Mouse (Mus musculus): ENCODE measurements around the gene Thtpa. TPM values are rescaled to one million over a fixed set of nuclear protein-coding genes. Genes with fewer than 3 reads are reported as not detected.
A peak's percentile ranks its signal among the peaks of the same experiment; 100 is the strongest.

Thtpa gene
- polyA plus RNA-seq, 2 experiments = 2.6 to 4.3 TPM

DNA sequence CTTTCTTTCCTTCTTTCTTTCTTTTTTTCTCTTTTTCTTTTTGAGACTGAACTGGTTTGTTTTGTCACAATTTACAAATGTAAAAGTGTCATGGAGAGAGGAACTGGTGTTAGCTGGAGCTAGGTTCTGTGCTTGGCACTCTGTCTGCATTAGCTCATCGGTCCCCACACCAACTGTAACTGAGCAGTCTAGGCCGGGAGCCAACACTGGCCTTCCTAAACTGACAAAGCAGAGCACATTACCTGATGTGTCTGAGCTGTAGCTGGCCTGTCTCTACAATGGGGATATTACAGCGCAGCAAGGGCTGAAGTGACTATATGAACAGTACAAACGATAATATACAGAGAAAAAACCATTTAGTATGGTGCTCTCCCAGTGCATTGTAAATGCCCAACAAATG is 24.3 kb downstream of the Thtpa start:
- no peak for DNase-seq (ENCODE audit: low read depth in 3 of 3, low spot score in 3 of 3)
- WGBS (ENCODE audit: insufficient replicate concordance) = 67% methylated on average over 4 of the region's 4 CpGs
- H3K27me3 ChIP-seq (ENCODE audit: control insufficient read depth, insufficient read depth, low read length) = peaks cover 38% of the 10 kb centered on the region

DNA sequence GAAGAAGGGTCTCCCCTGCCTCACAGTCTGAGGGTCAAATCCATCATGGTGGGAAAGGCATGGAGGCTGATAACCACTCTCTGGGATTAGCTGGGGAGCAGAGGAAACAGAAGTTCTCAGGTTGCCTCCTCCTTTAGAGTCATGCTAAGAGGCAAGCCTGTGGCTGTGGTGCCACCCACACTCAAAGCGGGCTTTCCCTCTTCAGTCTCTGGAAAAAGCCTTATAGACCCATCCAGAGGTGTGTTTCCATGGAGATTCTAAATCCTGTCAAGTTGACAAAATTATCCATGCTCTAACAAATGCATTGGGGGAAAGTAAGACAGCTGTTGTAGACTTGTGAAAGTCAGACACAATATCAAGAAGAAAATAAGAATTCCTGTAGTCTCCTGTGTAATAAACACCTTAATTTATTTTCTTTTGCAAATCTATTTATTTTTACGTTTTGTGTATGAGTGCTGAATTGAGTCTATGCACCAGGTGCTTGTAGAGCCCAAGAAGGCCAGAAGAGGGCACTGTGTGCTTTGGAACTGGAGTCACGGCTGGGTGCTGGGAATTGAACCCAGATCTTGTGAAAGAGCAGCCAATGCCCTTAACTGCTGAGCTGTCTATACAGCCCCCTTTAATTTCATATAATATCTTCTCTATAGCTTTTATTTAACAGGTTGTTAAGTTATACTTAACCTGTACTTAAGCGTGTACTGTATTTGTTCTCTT is 25.0 kb downstream of the Thtpa start:
- H3K4me1 ChIP-seq (replicated peaks; ENCODE audit: control insufficient read depth in 2 of 2, insufficient read depth in 2 of 2, low read length in 1 of 2) = no peaks in the 10 kb centered on the region; a peak in 1 of 4 replicates
- no peak overlapping the region for H3K9ac ChIP-seq (replicated peaks)
- DNase-seq (ENCODE audit: low read depth in 3 of 3, low spot score in 3 of 3) (no peak), ATAC-seq (ENCODE audit: insufficient read depth) (no peak)
- H3K27ac ChIP-seq = no peak overlapping the region
- H3K4me3 ChIP-seq (ENCODE audit: insufficient read depth in 1 of 2, low read depth in 2 of 2, low read length in 2 of 2) = no peak overlapping the region
- H3K27me3 ChIP-seq (ENCODE audit: control insufficient read depth, insufficient read depth, low read length) = peaks cover 31% of the 10 kb centered on the region
- TF ChIP-seq EP300 (IDR thresholded peaks at IDR 0.05; ENCODE audit: low read depth) (no peak), CTCF (IDR thresholded peaks at IDR 0.05; ENCODE audit: low read depth) (peak; percentile 63)
- H3K36me3 ChIP-seq (replicated peaks; ENCODE audit: control insufficient read depth, insufficient read depth, low read depth) = no peaks in the 10 kb centered on the region
- H3K4me2 ChIP-seq (ENCODE audit: low read depth) = no peak overlapping the region
- H3K9me3 ChIP-seq (ENCODE audit: control insufficient read depth, low read length) = no peaks in the 10 kb centered on the region
- WGBS (ENCODE audit: insufficient replicate concordance) = 45% methylated on average over 4 of the region's 4 CpGs

More for the DNA sequence above, 24.3 kb downstream of the Thtpa start:
- no peaks in the 10 kb centered on the region for H3K9me3 ChIP-seq (ENCODE audit: control insufficient read depth, low read length)
- H3K4me1 ChIP-seq (replicated peaks; ENCODE audit: control insufficient read depth in 2 of 2, insufficient read depth in 2 of 2, low read length in 1 of 2) = no peaks in the 10 kb centered on the region; a peak in 1 of 4 replicates
- TF ChIP-seq CTCF (IDR thresholded peaks at IDR 0.05; ENCODE audit: low read depth) (no peak), EP300 (IDR thresholded peaks at IDR 0.05; ENCODE audit: low read depth) (no peak)
- no peak overlapping the region for H3K9ac ChIP-seq (replicated peaks)
- H3K4me2 ChIP-seq (ENCODE audit: low read depth) = no peak overlapping the region
- no peak overlapping the region for H3K4me3 ChIP-seq (ENCODE audit: insufficient read depth in 1 of 2, low read depth in 2 of 2, low read length in 2 of 2)
- no peaks in the 10 kb centered on the region for H3K36me3 ChIP-seq (replicated peaks; ENCODE audit: control insufficient read depth, insufficient read depth, low read depth)
- no peak for ATAC-seq (ENCODE audit: insufficient read depth)
- no peak overlapping the region for H3K27ac ChIP-seq

DNA sequence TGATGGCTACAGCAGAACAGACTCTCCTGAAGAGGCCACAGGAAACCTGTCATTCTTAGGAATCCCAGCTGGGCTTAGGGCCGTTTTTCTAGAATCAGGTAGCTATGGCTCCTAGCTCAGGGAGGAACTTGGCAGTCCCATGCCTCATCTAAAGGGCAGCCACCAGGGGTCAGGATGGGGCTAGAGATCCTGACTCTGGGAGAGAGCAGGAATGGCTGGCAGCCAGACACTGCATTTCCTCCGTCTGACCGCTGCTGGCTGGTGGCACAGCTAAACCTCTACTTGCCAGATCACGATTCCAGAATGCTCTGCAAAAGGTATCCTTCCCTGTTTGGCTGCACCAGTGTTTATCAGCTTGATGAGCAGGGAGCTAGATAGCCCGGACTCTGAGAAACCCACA is 27.4 kb downstream of the Thtpa start:
- ATAC-seq (ENCODE audit: insufficient read depth) = no peak
- Histone ChIP-seq H3K4me3 (ENCODE audit: insufficient read depth in 1 of 2, low read depth in 2 of 2, low read length in 2 of 2) (no peak overlapping the region), H3K27me3 (ENCODE audit: control insufficient read depth, insufficient read depth, low read length) (peaks cover 7% of the 10 kb centered on the region), H3K9ac (replicated peaks) (no peak overlapping the region), H3K4me1 (replicated peaks; ENCODE audit: control insufficient read depth in 2 of 2, insufficient read depth in 2 of 2, low read length in 1 of 2) (no peaks in the 10 kb centered on the region; a peak in 1 of 4 replicates), H3K36me3 (replicated peaks; ENCODE audit: control insufficient read depth, insufficient read depth, low read depth) (no peaks in the 10 kb centered on the region), H3K9me3 (ENCODE audit: control insufficient read depth, low read length) (no peaks in the 10 kb centered on the region), H3K4me2 (ENCODE audit: low read depth) (no peak overlapping the region), H3K27ac (no peak overlapping the region)
- 6% methylated on average over 5 of the region's 5 CpGs for WGBS (ENCODE audit: insufficient replicate concordance)
- peak in 1 of 3 experiments; percentile 20 for DNase-seq (ENCODE audit: low read depth in 3 of 3, low spot score in 3 of 3)
- TF ChIP-seq EP300 (IDR thresholded peaks at IDR 0.05; ENCODE audit: low read depth) (no peak), CTCF (IDR thresholded peaks at IDR 0.05; ENCODE audit: low read depth) (peak; percentile 74)

DNA sequence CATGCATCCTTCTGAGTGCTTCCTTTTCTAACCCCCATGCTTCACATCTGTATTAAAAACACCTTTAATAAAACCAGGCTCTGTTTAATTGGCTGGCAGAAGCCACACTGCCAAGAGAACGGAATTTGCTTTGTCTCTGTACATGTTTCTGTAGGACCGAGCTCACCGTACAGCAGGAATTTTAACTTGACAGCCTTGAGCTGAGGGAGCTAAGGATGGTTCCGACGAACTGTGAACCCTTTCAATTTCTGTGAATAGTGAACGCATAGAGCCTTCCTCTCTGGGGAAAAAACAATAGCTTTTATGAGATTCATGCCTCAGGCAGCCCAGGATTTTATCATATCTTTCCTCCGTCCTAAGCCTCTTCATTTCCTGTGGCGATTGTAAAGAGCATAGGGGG is 27.8 kb downstream of the Thtpa start:
- no peak for DNase-seq (ENCODE audit: low read depth in 3 of 3, low spot score in 3 of 3)
- Histone ChIP-seq H3K4me1 (replicated peaks; ENCODE audit: control insufficient read depth in 2 of 2, insufficient read depth in 2 of 2, low read length in 1 of 2) (no peaks in the 10 kb centered on the region; a peak in 1 of 4 replicates), H3K27me3 (ENCODE audit: control insufficient read depth, insufficient read depth, low read length) (peaks cover 3% of the 10 kb centered on the region), H3K9ac (replicated peaks) (no peak overlapping the region), H3K9me3 (ENCODE audit: control insufficient read depth, low read length) (no peaks in the 10 kb centered on the region), H3K36me3 (replicated peaks; ENCODE audit: control insufficient read depth, insufficient read depth, low read depth) (no peaks in the 10 kb centered on the region), H3K4me3 (ENCODE audit: insufficient read depth in 1 of 2, low read depth in 2 of 2, low read length in 2 of 2) (no peak overlapping the region), H3K27ac (no peak overlapping the region), H3K4me2 (ENCODE audit: low read depth) (no peak overlapping the region)
- TF ChIP-seq EP300 (IDR thresholded peaks at IDR 0.05; ENCODE audit: low read depth) (no peak), CTCF (IDR thresholded peaks at IDR 0.05; ENCODE audit: low read depth) (no peak)
- ATAC-seq (ENCODE audit: insufficient read depth) = no peak
- WGBS (ENCODE audit: insufficient replicate concordance) = 38% methylated on average over 8 of the region's 8 CpGs

DNA sequence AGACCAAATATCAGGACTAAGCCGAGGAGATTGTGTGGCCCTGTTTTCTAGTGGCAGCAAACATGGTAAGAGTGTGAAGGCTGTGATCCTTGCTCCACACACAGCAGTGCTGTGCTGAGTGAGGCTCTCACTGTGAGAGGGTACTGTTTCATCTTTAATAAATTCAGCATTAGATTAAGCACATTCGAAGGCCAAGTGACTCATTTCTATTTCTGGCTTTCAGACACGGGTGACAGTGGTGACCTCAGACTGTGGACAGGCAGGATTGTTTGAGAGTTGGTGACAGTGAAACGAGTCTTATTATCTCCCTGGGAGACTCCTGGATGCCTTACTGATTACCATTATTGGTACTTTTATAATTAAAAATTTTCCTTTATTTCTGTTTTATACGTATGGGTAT is 31.1 kb downstream of the Thtpa start:
- Histone ChIP-seq H3K36me3 (replicated peaks; ENCODE audit: control insufficient read depth, insufficient read depth, low read depth) (no peaks in the 10 kb centered on the region), H3K4me2 (ENCODE audit: low read depth) (no peak overlapping the region), H3K27ac (no peak overlapping the region), H3K9ac (replicated peaks) (no peak overlapping the region), H3K27me3 (ENCODE audit: control insufficient read depth, insufficient read depth, low read length) (no peaks in the 10 kb centered on the region), H3K4me3 (ENCODE audit: insufficient read depth in 1 of 2, low read depth in 2 of 2, low read length in 2 of 2) (no peak overlapping the region), H3K4me1 (replicated peaks; ENCODE audit: control insufficient read depth in 2 of 2, insufficient read depth in 2 of 2, low read length in 1 of 2) (no peaks in the 10 kb centered on the region; a peak in 1 of 4 replicates), H3K9me3 (ENCODE audit: control insufficient read depth, low read length) (no peaks in the 10 kb centered on the region)
- DNase-seq (ENCODE audit: low read depth in 3 of 3, low spot score in 3 of 3) (no peak), ATAC-seq (ENCODE audit: insufficient read depth) (no peak)
- 54% methylated on average over 5 of the region's 5 CpGs for WGBS (ENCODE audit: insufficient replicate concordance)
- no peak for TF ChIP-seq EP300 (IDR thresholded peaks at IDR 0.05; ENCODE audit: low read depth)
- TF ChIP-seq CTCF (IDR thresholded peaks at IDR 0.05; ENCODE audit: low read depth) = no peak

Data from liver, embryonic 14.5 days (tissue).